Mouse (Mus musculus) forebrain, embryonic 11.5 days (tissue): Measurements from ENCODE around the gene Kctd6. TPM values are rescaled to one million over a fixed set of nuclear protein-coding genes. Genes with fewer than 3 reads are reported as not detected.

Experiments used
- ATAC-seq: fragments of 200-750 bp; cut with Nextera tagmentation; replicated peaks from 2 replicates; pipeline ENCODE4 v1.8.0; 2017; ENCODE audit warnings: moderate TSS enrichment; ENCODE audit not compliant: low FRiP score
- DNase-seq: peaks from one replicate; pipeline ENCODE4 v3.0.0-alpha.2; 2017; ENCODE audit warnings: low spot score
- H3K27ac ChIP-seq: fragments of 300-500 bp; sonication (generic); 2 replicates; pipeline ENCODE4 v1.5.1; 2014; ENCODE audit warnings: low read depth, low read length
- H3K27me3 ChIP-seq: fragments of 300-500 bp; sonication (generic); 2 replicates; pipeline ENCODE4 v1.6.1; 2014; ENCODE audit warnings: mild to moderate bottlenecking, low read length, mixed read lengths; ENCODE audit not compliant: control insufficient read depth, insufficient read depth
- H3K36me3 ChIP-seq: fragments of 300-500 bp; sonication (generic); 2 replicates; pipeline ENCODE4 v1.6.1; 2014; ENCODE audit warnings: mild to moderate bottlenecking, low read length, moderate library complexity, mixed read lengths; ENCODE audit not compliant: control insufficient read depth, insufficient read depth
- H3K4me1 ChIP-seq: fragments of 300-500 bp; sonication (generic); replicated peaks from 2 replicates; pipeline ENCODE4 v1.6.1; 2014; ENCODE audit warnings: low read length, mixed read lengths; ENCODE audit not compliant: control insufficient read depth, insufficient read depth
- H3K4me2 ChIP-seq: fragments of 300-500 bp; sonication (generic); 2 replicates; pipeline ENCODE4 v1.6.1; 2014; ENCODE audit warnings: low read depth, mild to moderate bottlenecking, low read length, moderate library complexity, mixed read lengths; ENCODE audit not compliant: severe bottlenecking
- H3K4me3 ChIP-seq: fragments of 300-500 bp; sonication (generic); 2 replicates; pipeline ENCODE4 v1.5.1; 2014; ENCODE audit warnings: low read depth, low read length
- H3K9ac ChIP-seq: fragments of 300-500 bp; sonication (generic); 2 replicates; pipeline ENCODE4 v1.6.1; 2014; ENCODE audit warnings: low read length
- H3K9me3 ChIP-seq: fragments of 300-500 bp; sonication (generic); 2 replicates; pipeline ENCODE4 v1.6.1; 2016; ENCODE audit warnings: low read length, mixed read lengths; ENCODE audit not compliant: control insufficient read depth
- WGBS: fragments of 180-500 bp; shearing (Covaris S2); extraction: QIAGEN DNeasy Blood & Tissue Kit; methylation state at CpG from one replicate; pipeline ENCODE4 v1.1.7; 2014; 5-methylcytosine and 5-hydroxymethylcytosine counted together
- polyA plus RNA-seq: library from polyadenylated mRNA; unstranded; fragments of >200 nt; fragmentation: Nextera tagmentation; extraction: Ambion mirVana; gene quantifications from 2 replicates; pipeline ENCODE4 v1.2.1, GENCODE M21; 2014

Kctd6 gene
- polyA plus RNA-seq, 1 experiment from 2014 or later = 14.3 TPM

DNA sequence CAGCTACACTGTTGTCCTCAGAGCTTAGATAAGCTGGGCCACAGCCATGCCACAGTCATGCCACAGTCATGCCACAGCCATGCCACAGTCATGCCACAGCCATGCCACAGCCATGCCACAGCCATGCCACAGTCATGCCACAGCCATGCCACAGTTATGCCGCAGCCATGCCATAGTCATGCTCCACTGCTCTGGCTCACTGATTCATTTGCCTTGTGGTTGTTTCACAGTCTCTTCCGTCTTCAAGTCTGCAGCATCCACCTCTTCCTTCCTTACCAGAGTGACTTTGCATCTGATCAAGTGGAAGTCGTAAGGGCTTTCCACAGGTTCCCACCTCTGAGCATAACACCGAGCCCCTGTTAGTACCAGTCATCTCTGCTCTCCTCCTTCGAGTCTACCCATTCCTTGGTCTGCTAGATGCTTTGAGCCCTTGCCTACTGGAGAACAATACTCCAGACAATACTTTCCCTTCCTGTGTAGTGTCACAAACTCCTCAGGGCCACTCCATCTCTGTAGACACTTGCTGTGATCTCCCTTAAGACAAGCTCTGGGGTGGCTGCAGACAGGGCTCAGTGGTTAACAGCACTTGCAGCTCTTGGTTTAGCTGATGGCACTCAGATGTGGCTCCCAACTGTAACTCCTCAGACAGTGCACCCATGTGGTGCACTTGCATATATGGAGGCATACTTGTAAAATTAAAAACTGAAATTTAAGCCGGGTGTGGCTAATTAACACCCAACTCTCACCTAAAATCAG lies 18.4 kb downstream of the Kctd6 start:
- Histone ChIP-seq H3K4me3 (no peak overlapping the region), H3K4me1 (no peaks in the 10 kb centered on the region), H3K4me2 (no peak overlapping the region), H3K36me3 (no peaks in the 10 kb centered on the region), H3K27me3 (no peaks in the 10 kb centered on the region), H3K9ac (no peak overlapping the region), H3K27ac (no peak overlapping the region), H3K9me3 (no peaks in the 10 kb centered on the region)
- ATAC-seq = no peak
- DNase-seq = no peak
- 87% methylated on average over 6 of the region's 6 CpGs for WGBS

DNA sequence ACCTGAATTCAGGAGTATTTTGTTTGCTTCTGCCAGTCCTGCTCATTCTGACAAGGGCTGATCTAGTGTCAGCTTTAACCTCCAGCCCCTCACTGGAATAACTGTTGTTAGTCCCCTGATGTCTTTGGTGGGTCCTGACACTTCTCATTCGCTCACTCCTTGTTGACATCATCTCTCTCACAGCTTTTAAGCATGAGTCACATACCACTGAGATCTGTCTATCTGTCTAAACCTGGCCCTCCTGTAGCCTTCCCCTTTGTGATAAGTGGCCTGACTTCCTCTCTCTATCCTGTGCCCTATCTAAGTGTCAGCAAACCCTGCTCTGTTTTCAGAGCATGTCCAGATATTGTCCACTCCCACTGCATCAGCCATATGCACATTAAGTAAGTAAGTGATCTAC lies 19.3 kb downstream of the Kctd6 start:
- H3K4me3 ChIP-seq = no peak overlapping the region
- H3K9ac ChIP-seq = no peak overlapping the region
- ATAC-seq (no peak), DNase-seq (no peak)
- no peaks in the 10 kb centered on the region for H3K9me3 ChIP-seq
- 83% methylated on average over 1 of the region's 1 CpGs for WGBS
- no peak overlapping the region for H3K27ac ChIP-seq
- H3K4me2 ChIP-seq = no peak overlapping the region
- no peaks in the 10 kb centered on the region for H3K4me1 ChIP-seq
- H3K27me3 ChIP-seq = no peaks in the 10 kb centered on the region
- H3K36me3 ChIP-seq = no peaks in the 10 kb centered on the region

GRCm38 (mm10) chr14:8241816-8242215 lies 27.9 kb downstream of the Kctd6 start:
- no peaks in the 10 kb centered on the region for H3K36me3 ChIP-seq
- no peaks in the 10 kb centered on the region for H3K9me3 ChIP-seq
- no peak overlapping the region for H3K27ac ChIP-seq
- H3K27me3 ChIP-seq = no peaks in the 10 kb centered on the region
- no peak overlapping the region for H3K4me3 ChIP-seq
- DNase-seq = no peak
- no peak overlapping the region for H3K9ac ChIP-seq
- no peaks in the 10 kb centered on the region for H3K4me1 ChIP-seq
- H3K4me2 ChIP-seq = no peak overlapping the region
- no peak for ATAC-seq

DNA sequence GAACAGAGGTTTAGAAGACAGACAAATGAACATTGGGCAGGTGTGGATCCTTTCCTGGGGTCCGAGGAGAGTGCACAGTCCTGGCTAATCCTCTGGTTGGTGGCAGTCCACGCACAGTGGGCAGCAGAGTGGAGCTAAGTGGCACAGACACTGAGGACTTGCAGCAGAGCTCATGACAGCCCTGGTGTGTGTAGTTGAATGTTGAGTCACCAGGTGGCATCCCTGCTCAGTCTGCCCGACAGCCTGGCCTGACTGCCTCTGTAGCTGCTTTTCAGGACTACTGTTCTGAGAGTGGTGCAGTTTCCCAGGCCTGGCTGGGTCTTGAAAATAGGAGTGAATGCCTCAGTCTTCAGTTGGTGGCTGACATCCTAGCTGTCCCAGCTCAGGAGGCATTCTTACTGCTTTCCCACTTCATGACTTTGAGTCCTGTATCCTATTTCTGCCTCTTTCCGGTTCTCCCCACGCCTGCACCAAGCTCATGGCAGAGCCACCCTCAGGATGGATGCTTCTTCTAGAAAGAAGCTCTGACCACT lies 28.5 kb downstream of the Kctd6 start:
- no peak overlapping the region for H3K4me2 ChIP-seq
- no peak overlapping the region for H3K27ac ChIP-seq
- ATAC-seq = 0 out of 2 replicates have a peak, but pooled peaks have one; percentile 30
- H3K4me1 ChIP-seq = no peaks in the 10 kb centered on the region
- H3K36me3 ChIP-seq = no peaks in the 10 kb centered on the region
- WGBS = 58% methylated on average over 5 of the region's 5 CpGs
- H3K4me3 ChIP-seq = no peak overlapping the region
- no peaks in the 10 kb centered on the region for H3K27me3 ChIP-seq
- DNase-seq = no peak
- no peak overlapping the region for H3K9ac ChIP-seq
- no peaks in the 10 kb centered on the region for H3K9me3 ChIP-seq

GRCm38 (mm10) chr14:8243136-8243888 lies 29.4 kb downstream of the Kctd6 start:
- Histone ChIP-seq H3K4me1 (no peaks in the 10 kb centered on the region), H3K4me3 (no peak overlapping the region), H3K27me3 (no peaks in the 10 kb centered on the region), H3K9me3 (no peaks in the 10 kb centered on the region), H3K4me2 (no peak overlapping the region), H3K9ac (no peak overlapping the region), H3K27ac (no peak overlapping the region), H3K36me3 (no peaks in the 10 kb centered on the region)
- ATAC-seq (no peak), DNase-seq (no peak)
- 73% methylated on average over 8 of the region's 8 CpGs for WGBS

DNA sequence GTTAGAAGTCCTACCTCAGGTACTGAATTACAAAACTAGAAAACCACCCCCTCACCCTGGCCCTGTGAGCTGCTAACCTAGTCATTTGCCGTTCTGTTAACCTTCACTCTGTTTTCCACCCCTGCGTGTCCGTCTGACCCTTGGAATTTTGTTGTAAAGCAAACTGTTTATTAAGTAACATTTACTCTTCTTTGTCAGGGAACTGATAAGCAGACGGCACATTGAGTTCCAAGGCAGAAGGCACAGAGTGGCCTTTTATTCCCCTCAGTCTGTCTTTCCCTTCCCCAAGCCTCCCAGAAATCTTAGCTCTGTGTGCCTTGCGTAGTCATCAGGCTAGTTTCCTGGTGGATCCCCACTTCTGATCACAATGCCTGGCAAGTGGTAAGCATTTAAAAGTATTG lies 30.3 kb downstream of the Kctd6 start:
- no peak for ATAC-seq
- H3K4me3 ChIP-seq = no peak overlapping the region
- no peak overlapping the region for H3K27ac ChIP-seq

DNA sequence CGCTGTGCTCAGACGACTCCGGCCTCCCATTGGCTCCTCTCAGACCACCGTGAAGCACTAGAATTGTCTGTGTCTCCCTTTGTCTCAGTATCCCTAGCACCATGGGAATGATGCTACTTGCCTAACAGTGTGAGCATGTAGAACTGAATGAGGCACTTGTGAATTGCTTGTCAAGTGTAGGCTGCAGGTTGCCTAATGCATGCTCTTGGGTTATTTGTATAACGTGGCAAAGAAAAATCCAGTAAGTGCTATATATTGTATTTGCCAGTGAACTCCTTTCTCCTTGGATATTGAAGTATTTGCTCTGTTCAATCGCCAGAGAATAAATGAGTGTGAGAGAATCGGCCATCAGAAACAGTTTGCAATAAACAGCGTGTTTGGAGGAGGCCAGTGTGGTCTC lies 32.9 kb downstream of the Kctd6 start:
- Histone ChIP-seq H3K4me3 (no peak overlapping the region), H3K4me2 (no peak overlapping the region), H3K9ac (no peak overlapping the region), H3K36me3 (no peaks in the 10 kb centered on the region), H3K27ac (no peak overlapping the region), H3K4me1 (no peaks in the 10 kb centered on the region), H3K27me3 (no peaks in the 10 kb centered on the region), H3K9me3 (no peaks in the 10 kb centered on the region)
- no peak for DNase-seq
- 86% methylated on average over 8 of the region's 8 CpGs for WGBS
- no peak for ATAC-seq

More for the DNA sequence above, 30.3 kb downstream of the Kctd6 start:
- no peak for DNase-seq
- H3K4me1 ChIP-seq = no peaks in the 10 kb centered on the region
- no peak overlapping the region for H3K9ac ChIP-seq
- 86% methylated on average over 5 of the region's 5 CpGs for WGBS
- H3K9me3 ChIP-seq = no peaks in the 10 kb centered on the region
- no peaks in the 10 kb centered on the region for H3K27me3 ChIP-seq
- no peaks in the 10 kb centered on the region for H3K36me3 ChIP-seq
- no peak overlapping the region for H3K4me2 ChIP-seq

DNA sequence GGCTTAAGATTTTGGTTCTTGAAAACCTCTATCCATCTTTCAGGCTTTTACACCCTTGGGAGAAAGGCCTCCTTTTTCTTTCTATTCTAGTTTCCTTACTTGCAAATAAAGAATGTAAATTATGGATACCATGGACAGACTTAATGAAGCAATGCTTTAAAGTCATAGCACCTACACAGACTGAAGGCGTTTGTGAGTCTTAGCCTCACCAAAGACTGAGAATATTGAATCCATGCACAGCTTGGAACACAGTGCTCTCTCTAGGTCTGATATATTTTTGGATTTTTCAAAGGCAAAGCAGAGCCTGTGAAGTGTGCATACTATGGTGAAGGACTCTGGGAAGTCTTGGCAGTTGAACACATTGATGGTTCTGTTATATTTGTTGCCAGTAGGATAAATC lies 35.3 kb downstream of the Kctd6 start:
- DNase-seq = no peak
- no peaks in the 10 kb centered on the region for H3K36me3 ChIP-seq
- H3K27ac ChIP-seq = no peak overlapping the region
- H3K4me2 ChIP-seq = no peak overlapping the region
- no peaks in the 10 kb centered on the region for H3K4me1 ChIP-seq
- ATAC-seq = no peak
- H3K9ac ChIP-seq = no peak overlapping the region
- H3K9me3 ChIP-seq = no peaks in the 10 kb centered on the region
- 92% methylated on average over 1 of the region's 1 CpGs for WGBS
- no peak overlapping the region for H3K4me3 ChIP-seq
- no peaks in the 10 kb centered on the region for H3K27me3 ChIP-seq
